ENCODE assay signal across 24 mouse cellular contexts in genomic region chr9:54750215-54750981, GRCm38 (mm10). TPM values are rescaled to one million over a fixed set of nuclear protein-coding genes. Genes with fewer than 3 reads are reported as not detected.
DNase-seq lines count a peak whose midpoint lies in the region; ATAC-seq and TF ChIP-seq lines count a peak whose summit lies in the region.
"Had no signal": no experiment of that assay in that cellular context is flagged by ENCODE, and none has a peak within 500 bp of the region (broad histone marks: within the 10 kb centered on the region; RNA-seq: fewer than 3 reads in every experiment).

No protein-coding gene starts in this region.

- H3K9ac ChIP-seq in forebrain, postnatal 0 days = no peak overlapping the region
- H3K9ac ChIP-seq in forebrain, embryonic 13.5 days = no peak overlapping the region
- no peak overlapping the region for H3K9ac ChIP-seq in lung, embryonic 14.5 days
- H3K9ac ChIP-seq in lung, postnatal 0 days (replicated peaks; ENCODE audit: low read depth) = no peak overlapping the region
- H3K9ac ChIP-seq: forebrain, embryonic 15.5 days; heart, embryonic 12.5 days had no signal

- no peak overlapping the region for H3K4me3 ChIP-seq in forebrain, postnatal 0 days (ENCODE audit: low read depth, low read length)
- no peak overlapping the region for H3K4me3 ChIP-seq in forebrain, embryonic 13.5 days
- H3K4me3 ChIP-seq in lung, embryonic 14.5 days (ENCODE audit: low read depth, low read length) = no peak overlapping the region
- H3K4me3 ChIP-seq in lung, postnatal 0 days (ENCODE audit: low read depth, low read length) = no peak overlapping the region
- H3K4me3 ChIP-seq: forebrain, embryonic 15.5 days; heart, embryonic 12.5 days; layer of hippocampus, adult 2 months had no signal

- peak; percentile 18; the same call in 1 of the 2 replicates for ATAC-seq in forebrain, postnatal 0 days
- ATAC-seq in forebrain, embryonic 13.5 days = no peak
- ATAC-seq in lung, embryonic 14.5 days (ENCODE audit: insufficient read depth) = peak; percentile 44; the same call in 1 of the 2 replicates
- ATAC-seq in lung, postnatal 0 days = no peak
- 0 out of 2 replicates have a peak, but pooled peaks have one; percentile 25 for ATAC-seq in common myeloid progenitor, adult 5-6 weeks (replicated peaks; ENCODE audit: low read depth, poor library complexity, severe bottlenecking)
- peak; percentile 59 for ATAC-seq in granulocyte monocyte progenitor cell, adult 5-6 weeks (replicated peaks; ENCODE audit: poor library complexity, severe bottlenecking)
- ATAC-seq: forebrain, embryonic 15.5 days had no signal

- no peak overlapping the region for H3K27ac ChIP-seq in forebrain, postnatal 0 days (ENCODE audit: low read depth, low read length)
- H3K27ac ChIP-seq in forebrain, embryonic 13.5 days = no peak overlapping the region
- no peak overlapping the region for H3K27ac ChIP-seq in lung, embryonic 14.5 days (ENCODE audit: low read depth)
- no peak overlapping the region for H3K27ac ChIP-seq in lung, postnatal 0 days (ENCODE audit: low read length)
- H3K27ac ChIP-seq: forebrain, embryonic 15.5 days; layer of hippocampus, adult 2 months; macrophage had no signal

- no peak for DNase-seq in forebrain, postnatal 0 days
- DNase-seq in lung, embryonic 14.5 days = no peak
- DNase-seq in lung, postnatal 0 days (ENCODE audit: low spot score) = no peak
- no peak for DNase-seq in spleen, postnatal 14 days (ENCODE audit: low spot score in 2 of 2)
- no peak for DNase-seq in kidney, postnatal 36 days
- DNase-seq: adrenal gland, adult 2 months; B cell, adult 2 months; cerebellum, adult 8-10 months; heart, postnatal 14 days; kidney, adult 18-20 months; kidney, postnatal 10 days; layer of hippocampus, postnatal 36 days; lung, adult 18-20 months; midbrain, embryonic 14.5 days; thymus, postnatal 4 days had no signal

- no peaks in the 10 kb centered on the region for H3K4me1 ChIP-seq in forebrain, postnatal 0 days (ENCODE audit: insufficient read depth)
- peaks cover 17% of the 10 kb centered on the region for H3K4me1 ChIP-seq in forebrain, embryonic 13.5 days
- H3K4me1 ChIP-seq in lung, embryonic 14.5 days (ENCODE audit: insufficient read depth) = no peaks in the 10 kb centered on the region
- H3K4me1 ChIP-seq in lung, postnatal 0 days (ENCODE audit: insufficient read depth, low read depth, low read length) = no peaks in the 10 kb centered on the region
- H3K4me1 ChIP-seq: heart, embryonic 12.5 days had no signal

- no peaks in the 10 kb centered on the region for H3K9me3 ChIP-seq in forebrain, postnatal 0 days (ENCODE audit: low read length)
- H3K9me3 ChIP-seq in forebrain, embryonic 13.5 days (replicated peaks) = no peaks in the 10 kb centered on the region
- H3K9me3 ChIP-seq in lung, embryonic 14.5 days (ENCODE audit: low read depth, low read length) = no peaks in the 10 kb centered on the region
- no peaks in the 10 kb centered on the region for H3K9me3 ChIP-seq in lung, postnatal 0 days (ENCODE audit: low read length)
- H3K9me3 ChIP-seq: forebrain, embryonic 15.5 days; heart, embryonic 12.5 days had no signal

- H3K36me3 ChIP-seq in forebrain, postnatal 0 days (ENCODE audit: insufficient read depth) = no peaks in the 10 kb centered on the region
- H3K36me3 ChIP-seq in forebrain, embryonic 13.5 days (ENCODE audit: poor library complexity, severe bottlenecking) = no peaks in the 10 kb centered on the region
- no peaks in the 10 kb centered on the region for H3K36me3 ChIP-seq in lung, embryonic 14.5 days (ENCODE audit: insufficient read depth)
- no peaks in the 10 kb centered on the region for H3K36me3 ChIP-seq in lung, postnatal 0 days (ENCODE audit: insufficient read depth, low read length)
- H3K36me3 ChIP-seq: forebrain, embryonic 15.5 days; heart, embryonic 12.5 days had no signal

- no peak for TF ChIP-seq CTCF in forebrain, postnatal 0 days (IDR thresholded peaks at IDR 0.05; ENCODE audit: low read depth)
- TF ChIP-seq CTCF in lung, embryonic 14.5 days (IDR thresholded peaks at IDR 0.05; ENCODE audit: low read depth) = no peak
- TF ChIP-seq CTCF in lung, postnatal 0 days (IDR thresholded peaks at IDR 0.05) = no peak

- 88% methylated on average over 7 of the region's 7 CpGs for WGBS in forebrain, postnatal 0 days
- WGBS in forebrain, embryonic 13.5 days = 86% methylated on average over 7 of the region's 7 CpGs
- WGBS in lung, embryonic 14.5 days = 73% methylated on average over 7 of the region's 7 CpGs
- WGBS in lung, postnatal 0 days = 73% methylated on average over 7 of the region's 7 CpGs

- no peak overlapping the region for H3K4me2 ChIP-seq in forebrain, postnatal 0 days (ENCODE audit: low read depth)
- H3K4me2 ChIP-seq in forebrain, embryonic 13.5 days = no peak overlapping the region
- H3K4me2 ChIP-seq in lung, embryonic 14.5 days = no peak overlapping the region
- no peak overlapping the region for H3K4me2 ChIP-seq in lung, postnatal 0 days (replicated peaks; ENCODE audit: low read depth, low read length)
- H3K4me2 ChIP-seq: forebrain, embryonic 15.5 days; heart, embryonic 12.5 days; liver, embryonic 11.5 days had no signal

- TF ChIP-seq EP300 in lung, postnatal 0 days (IDR thresholded peaks at IDR 0.05) = no peak

- H3K27me3 ChIP-seq in forebrain, postnatal 0 days (ENCODE audit: insufficient read depth, low read length) = no peaks in the 10 kb centered on the region
- H3K27me3 ChIP-seq in forebrain, embryonic 13.5 days = no peaks in the 10 kb centered on the region
- no peaks in the 10 kb centered on the region for H3K27me3 ChIP-seq in lung, embryonic 14.5 days (ENCODE audit: insufficient read depth, low read length)
- 0 out of 2 replicates have a peak, but pooled peaks cover 2% of the 10 kb centered on the region for H3K27me3 ChIP-seq in lung, postnatal 0 days (replicated peaks; ENCODE audit: insufficient read depth, low read length)
- H3K27me3 ChIP-seq: forebrain, embryonic 15.5 days had no signal

RNA-seq across cellular contexts. Expression of gene Crabp1, which starts 14.2 kb away (rescaled TPM):
- 28.4 and 74.1 TPM in 2 replicates for total RNA-seq in forebrain, postnatal 0 days (2014; rRNA removed)
- 106 and 110 TPM in 2 replicates for polyA plus RNA-seq in forebrain, postnatal 0 days (2015; fragmentation: Nextera tagmentation; extraction: Ambion mirVana)
- 34.3 and 44.4 TPM in 2 replicates for polyA plus RNA-seq in forebrain, embryonic 13.5 days (2015; fragmentation: Nextera tagmentation; extraction: Ambion mirVana)
- 13.2 and 15.1 TPM in 2 replicates for polyA plus RNA-seq in lung, embryonic 14.5 days (2014; fragmentation: Nextera tagmentation; extraction: Ambion mirVana)
- 2.0 and 2.6 TPM in 2 replicates for polyA plus RNA-seq in lung, postnatal 0 days (2015; fragmentation: Nextera tagmentation; extraction: Ambion mirVana)
- total RNA-seq in common myeloid progenitor, adult 5-6 weeks (2017) = not detected in 2 replicates
- not detected in 2 replicates for total RNA-seq in granulocyte monocyte progenitor cell, adult 5-6 weeks (2014; fragmentation: Nextera tagmentation)
- total RNA-seq in granulocyte monocyte progenitor cell, adult 5-6 weeks (2017) = not detected in 2 replicates
- total RNA-seq: heart, postnatal 14 days; neutrophil, adult 5-6 weeks had no signal
- polyA plus RNA-seq: macrophage had no signal

RNA-seq across cellular contexts. Expression of gene Wdr61, which starts 16.1 kb away (rescaled TPM):
- 69.0 and 72.6 TPM in 2 replicates for total RNA-seq in forebrain, postnatal 0 days (2014; rRNA removed)
- 93.2 and 109 TPM in 2 replicates for polyA plus RNA-seq in forebrain, postnatal 0 days (2015; fragmentation: Nextera tagmentation; extraction: Ambion mirVana)
- 149 and 151 TPM in 2 replicates for polyA plus RNA-seq in forebrain, embryonic 13.5 days (2015; fragmentation: Nextera tagmentation; extraction: Ambion mirVana)
- 148 and 156 TPM in 2 replicates for polyA plus RNA-seq in lung, embryonic 14.5 days (2014; fragmentation: Nextera tagmentation; extraction: Ambion mirVana)
- 116 and 126 TPM in 2 replicates for polyA plus RNA-seq in lung, postnatal 0 days (2015; fragmentation: Nextera tagmentation; extraction: Ambion mirVana)
- 98.2 and 105 TPM in 2 replicates for total RNA-seq in common myeloid progenitor, adult 5-6 weeks (2017)
- total RNA-seq in granulocyte monocyte progenitor cell, adult 5-6 weeks (2014; fragmentation: Nextera tagmentation) = 76.8 and 87.4 TPM in 2 replicates
- total RNA-seq in granulocyte monocyte progenitor cell, adult 5-6 weeks (2017) = 96.0 and 107 TPM in 2 replicates

RNA-seq across cellular contexts. Expression of gene Dnaja4, which starts 51.7 kb away (rescaled TPM):
- 5.8 and 8.9 TPM in 2 replicates for total RNA-seq in forebrain, postnatal 0 days (2014; rRNA removed)
- polyA plus RNA-seq in forebrain, postnatal 0 days (2015; fragmentation: Nextera tagmentation; extraction: Ambion mirVana) = 5.9 and 7.2 TPM in 2 replicates
- 3.0 and 3.6 TPM in 2 replicates for polyA plus RNA-seq in forebrain, embryonic 13.5 days (2015; fragmentation: Nextera tagmentation; extraction: Ambion mirVana)
- polyA plus RNA-seq in lung, embryonic 14.5 days (2014; fragmentation: Nextera tagmentation; extraction: Ambion mirVana) = 6.1 and 6.3 TPM in 2 replicates
- polyA plus RNA-seq in lung, postnatal 0 days (2015; fragmentation: Nextera tagmentation; extraction: Ambion mirVana) = 15.2 and 17.7 TPM in 2 replicates
- total RNA-seq in common myeloid progenitor, adult 5-6 weeks (2017) = 3.8 and 6.7 TPM in 2 replicates
- total RNA-seq in granulocyte monocyte progenitor cell, adult 5-6 weeks (2014; fragmentation: Nextera tagmentation) = 0.45 and 0.82 TPM in 2 replicates
- total RNA-seq in granulocyte monocyte progenitor cell, adult 5-6 weeks (2017) = 0.05 and 3.0 TPM in 2 replicates

Comparison
In these comparisons a context has a peak if more than half of its experiments do, and no peak if none do; other contexts are left out.
1. ATAC-seq: peak in forebrain, postnatal 0 days (single experiment), lung, embryonic 14.5 days (single experiment), common myeloid progenitor, adult 5-6 weeks (single experiment) and granulocyte monocyte progenitor cell, adult 5-6 weeks (single experiment); none in forebrain, embryonic 13.5 days (single experiment) and lung, postnatal 0 days (single experiment).